Mouse (Mus musculus): ENCODE results near the gene Habp4.

The Habp4 gene

DNA sequence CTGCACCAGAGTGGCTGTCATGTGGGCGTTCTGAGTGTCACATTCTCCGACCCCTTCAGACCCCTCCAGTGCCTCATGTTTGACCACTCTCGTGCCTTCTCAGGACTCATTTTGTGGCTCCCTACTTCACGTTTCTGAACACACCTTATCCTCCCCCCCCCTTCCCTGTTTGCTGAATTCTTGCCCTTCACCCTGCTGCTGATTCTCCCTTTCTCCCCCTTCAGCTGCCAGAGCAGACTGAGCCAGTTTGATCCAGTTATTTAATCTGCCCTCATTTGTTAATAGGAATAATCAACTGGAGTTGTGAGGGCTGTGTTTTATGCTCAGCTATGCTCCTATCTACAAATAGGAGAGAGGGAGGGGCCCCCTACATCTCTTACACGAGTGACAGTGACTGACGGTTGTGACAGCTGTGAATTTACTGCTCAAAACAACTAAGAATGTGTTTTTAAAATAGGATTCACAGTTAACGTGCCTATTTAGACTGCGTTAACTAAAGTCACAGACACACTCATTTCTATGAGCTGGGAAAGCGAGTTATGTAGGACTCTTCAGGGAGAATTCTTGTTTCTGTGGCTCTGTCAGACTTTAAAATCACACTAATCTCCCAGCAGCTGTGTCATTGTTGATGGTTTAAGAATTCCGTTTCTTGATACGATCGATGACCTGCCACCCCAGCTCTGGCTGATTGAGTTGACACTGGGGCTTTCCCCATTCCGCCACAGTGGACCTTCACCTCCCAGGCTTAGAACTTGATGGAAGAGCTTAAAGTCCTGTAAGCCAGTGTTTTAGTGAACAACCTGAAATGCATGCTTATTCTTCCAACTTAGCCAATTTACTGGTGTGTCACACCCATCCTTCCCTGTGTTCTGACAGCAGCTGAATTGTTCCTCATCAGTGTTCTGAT, 17.4 kb downstream of the Habp4 start:
- DNase-seq = no peak

DNA sequence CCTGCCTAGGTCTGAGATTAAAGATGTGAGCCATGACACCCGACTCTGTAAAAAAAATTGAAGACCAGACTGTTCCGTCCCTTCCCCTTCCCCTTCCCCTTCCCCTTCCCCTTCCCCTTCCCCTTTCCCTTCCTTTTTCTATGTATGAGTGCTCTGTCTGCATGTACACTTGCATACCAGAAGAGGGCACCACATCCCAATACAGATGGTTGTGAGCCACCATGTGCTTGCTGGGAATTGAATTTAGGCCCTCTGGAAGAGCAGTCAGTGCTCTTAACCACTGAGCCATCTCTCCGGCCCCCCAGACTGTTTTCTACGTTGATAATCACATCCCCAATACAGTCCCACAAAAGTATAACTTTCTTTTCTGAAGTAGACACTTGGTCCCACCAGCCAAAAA, 18.7 kb downstream of the Habp4 start:
- no peak for DNase-seq

DNA sequence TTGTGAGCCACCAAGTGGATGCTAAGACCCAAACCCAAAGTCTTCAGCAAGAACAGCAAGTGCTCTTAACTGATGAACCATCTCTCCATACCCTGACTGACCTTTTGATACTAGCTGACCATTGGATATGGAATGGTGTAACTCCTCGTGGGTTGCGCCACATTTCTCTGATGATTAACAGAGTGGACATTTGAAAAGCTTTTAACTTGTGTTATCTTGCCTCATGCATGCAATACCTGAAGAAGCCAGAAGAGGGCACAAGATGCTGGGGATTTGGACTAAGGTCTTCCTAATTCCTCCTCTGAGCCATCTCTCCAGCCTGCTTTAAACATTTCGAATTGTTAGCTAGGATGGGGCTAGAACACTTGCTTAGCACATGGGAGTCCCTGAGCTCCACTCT, 19.3 kb downstream of the Habp4 start:
- DNase-seq = no peak

DNA sequence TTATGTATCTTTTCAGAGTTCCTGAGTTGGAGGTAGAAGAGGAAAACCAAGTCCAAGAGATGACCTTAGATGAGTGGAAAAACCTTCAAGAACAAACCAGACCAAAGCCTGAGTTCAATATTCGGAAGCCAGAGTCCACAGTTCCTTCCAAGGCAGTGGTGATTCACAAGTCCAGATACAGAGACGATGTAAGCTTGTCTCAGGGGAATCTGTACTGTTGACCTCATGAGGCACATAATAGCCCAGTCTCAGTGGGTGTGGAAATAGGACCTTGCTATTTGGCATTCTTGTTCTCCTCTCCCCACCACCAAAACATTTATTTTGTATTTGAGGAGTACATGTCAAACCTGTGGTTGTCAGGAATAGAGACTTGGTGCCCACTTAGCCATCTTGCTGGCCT, 20.5 kb downstream of the Habp4 start:
- DNase-seq = no peak

DNA sequence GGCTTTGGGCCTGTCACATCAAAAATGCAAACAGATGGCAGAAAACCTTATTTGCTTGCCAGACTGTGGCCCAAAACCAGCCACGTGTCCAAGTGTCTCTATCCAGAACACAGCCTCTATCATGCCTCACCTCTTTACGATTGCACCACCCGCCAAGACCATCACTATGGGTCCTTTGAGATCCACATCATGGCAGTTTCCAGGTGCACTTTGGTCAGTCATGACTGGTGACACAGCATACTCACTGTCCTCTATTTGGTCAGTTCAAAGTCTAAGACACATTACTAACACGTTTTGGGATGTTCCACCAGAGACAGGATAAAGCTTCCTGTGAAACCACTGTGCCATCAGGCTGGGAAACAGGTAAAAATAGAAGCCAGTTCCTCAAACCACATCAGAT, 22.0 kb downstream of the Habp4 start:
- no peak for DNase-seq

DNA sequence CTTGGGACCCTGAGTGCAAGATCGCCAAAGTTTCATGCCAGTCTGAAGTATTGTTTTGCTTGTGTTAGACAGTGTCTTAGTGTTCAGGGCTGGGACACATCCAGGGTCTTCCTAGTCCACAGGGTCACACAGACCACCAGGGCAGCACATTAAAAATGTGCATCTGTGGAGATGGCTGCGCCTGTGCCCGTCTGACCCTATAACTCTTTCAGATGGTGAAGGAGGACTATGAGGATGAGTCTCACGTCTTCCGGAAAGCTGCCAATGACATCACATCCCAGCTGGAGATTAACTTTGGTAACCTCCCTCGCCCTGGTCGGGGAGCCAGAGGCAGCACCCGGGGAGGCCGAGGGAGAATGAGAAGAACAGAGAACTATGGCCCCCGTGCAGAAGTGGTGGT, 22.7 kb downstream of the Habp4 start:
- no peak for DNase-seq

DNA sequence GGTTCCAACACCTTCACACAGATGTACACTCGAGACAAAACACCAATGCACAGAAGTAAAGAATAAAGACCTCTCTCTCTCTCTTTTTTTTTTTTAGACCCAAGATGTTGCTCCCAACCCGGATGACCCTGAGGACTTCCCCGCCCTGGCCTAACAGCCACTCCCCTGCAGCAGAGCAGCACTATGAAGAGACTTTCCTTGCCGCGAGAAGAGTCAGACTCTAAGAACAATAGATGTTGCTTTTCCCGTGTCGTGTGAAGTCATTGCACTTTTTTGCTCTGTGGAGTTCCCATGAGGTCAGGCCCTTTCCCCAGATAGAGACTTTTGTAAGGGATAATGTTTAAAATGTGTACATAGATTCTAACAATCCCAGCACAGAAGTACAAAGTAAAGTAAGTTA, 23.6 kb downstream of the Habp4 start:
- no peak for DNase-seq

DNA sequence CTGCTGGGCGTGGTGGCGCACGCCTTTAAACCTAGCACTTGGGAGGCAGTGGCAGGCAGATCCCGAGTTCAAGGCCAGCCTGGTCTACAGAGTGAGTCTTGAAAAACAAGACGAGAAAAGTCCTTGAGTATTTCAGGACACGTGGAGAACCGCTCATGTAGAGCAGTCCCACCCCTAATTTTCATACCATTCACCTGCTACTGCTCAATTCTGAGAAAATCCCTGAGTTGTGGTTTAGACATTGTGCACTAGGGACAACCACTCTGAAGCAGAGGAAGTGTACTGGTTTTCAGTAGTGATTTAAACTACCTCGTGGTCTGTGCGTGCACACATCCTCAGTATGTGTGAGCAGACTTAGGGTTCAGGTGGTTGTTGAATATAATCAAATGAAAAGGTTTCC, 24.0 kb downstream of the Habp4 start:
- DNase-seq = no peak

DNA sequence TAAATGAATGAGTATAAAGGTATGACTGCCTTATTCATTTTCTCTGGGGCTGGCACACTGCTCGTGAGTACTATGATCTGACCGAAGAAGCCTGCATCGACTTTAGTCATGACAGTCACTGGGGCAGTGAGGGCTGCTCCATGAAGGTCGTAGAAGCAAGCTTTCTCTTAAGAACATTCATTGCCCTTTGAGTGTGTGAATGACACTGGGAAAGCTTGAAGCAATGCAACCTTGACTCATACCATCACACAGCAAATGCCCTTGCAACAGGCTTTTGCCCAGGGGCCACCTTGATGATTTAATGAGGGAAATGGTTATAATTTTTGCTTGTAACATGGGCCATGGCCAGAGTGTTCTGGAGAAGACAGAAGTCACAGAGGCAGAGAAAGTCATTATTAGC, 24.9 kb downstream of the Habp4 start:
- no peak for DNase-seq

DNA sequence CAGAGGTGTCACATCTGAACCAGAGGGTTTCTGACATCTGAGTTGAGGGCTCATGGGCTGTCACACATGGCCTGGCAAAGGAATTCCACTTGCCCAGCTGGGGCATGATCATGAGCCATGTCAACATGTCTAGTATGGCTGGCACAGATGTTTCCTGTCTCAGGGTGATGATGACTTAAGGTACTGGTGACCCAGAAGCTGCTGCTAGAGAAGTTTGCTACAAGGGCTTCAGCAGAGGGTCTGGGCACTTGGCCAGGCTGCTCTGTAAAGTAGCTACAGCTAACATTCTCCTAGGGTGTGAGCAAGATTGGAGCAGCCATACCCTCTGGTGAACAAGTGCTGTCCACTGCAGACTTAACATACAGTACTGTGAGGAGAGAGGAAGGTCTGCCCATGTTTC, 25.4 kb downstream of the Habp4 start:
- no peak for DNase-seq

DNA sequence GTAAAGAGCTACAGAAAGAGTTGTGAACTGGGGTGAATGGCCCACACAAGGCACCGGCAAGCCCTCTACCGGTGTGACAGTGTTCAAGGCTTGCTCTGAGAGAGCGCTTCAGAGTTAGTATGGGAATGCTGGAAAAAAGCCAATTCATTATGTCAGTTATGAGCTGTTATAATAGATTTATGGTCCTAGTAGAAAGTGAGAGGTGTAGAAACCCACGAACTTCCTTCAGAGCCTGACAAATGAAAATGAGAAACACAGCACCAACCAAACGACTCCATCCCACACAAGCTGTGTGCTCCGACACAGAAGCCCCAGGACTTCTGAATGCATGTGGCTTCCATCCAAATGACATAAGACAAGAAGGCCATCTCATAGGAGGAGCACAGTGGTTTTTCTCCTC, 36.3 kb downstream of the Habp4 start:
- DNase-seq = no peak

DNA sequence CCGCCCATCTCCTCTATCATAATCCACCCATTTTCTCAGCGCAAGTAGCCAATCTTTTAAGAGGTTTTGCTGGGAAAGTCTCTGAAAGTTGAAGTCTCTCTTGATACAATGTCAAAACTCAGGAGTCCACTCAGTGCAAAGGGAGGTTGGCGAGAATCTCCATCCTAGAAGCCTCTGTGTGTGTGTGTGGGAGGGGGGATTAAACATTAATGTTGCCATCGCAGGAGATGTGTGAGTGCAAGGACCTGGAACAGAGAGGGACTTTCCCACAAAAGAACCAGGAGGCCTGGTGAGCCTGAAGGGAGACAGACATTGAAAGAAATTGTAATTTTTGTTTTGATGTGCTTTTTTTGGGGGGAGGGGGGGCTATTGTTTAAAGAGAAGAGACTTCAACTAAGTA, 36.7 kb downstream of the Habp4 start:
- DNase-seq = no peak

DNA sequence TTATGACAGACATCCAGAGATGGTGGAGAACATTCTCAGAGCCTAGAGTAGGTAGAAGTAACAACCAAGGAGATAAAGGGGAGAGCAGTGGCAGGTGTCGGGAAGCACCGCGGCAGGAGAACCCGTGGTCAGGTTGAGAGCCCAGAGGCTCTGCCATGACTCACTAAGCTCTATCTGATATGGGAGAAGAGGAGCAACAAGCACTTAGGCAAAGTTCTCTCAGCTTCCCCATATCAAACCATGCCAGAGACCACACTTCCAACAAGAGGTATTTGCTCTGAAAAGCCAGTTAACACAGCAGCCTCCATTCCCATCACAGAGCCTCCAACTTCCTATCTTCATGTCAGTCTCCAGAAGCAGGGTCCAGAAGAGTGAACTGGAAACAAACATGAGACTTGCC, 39.3 kb downstream of the Habp4 start:
- no peak for DNase-seq

DNA sequence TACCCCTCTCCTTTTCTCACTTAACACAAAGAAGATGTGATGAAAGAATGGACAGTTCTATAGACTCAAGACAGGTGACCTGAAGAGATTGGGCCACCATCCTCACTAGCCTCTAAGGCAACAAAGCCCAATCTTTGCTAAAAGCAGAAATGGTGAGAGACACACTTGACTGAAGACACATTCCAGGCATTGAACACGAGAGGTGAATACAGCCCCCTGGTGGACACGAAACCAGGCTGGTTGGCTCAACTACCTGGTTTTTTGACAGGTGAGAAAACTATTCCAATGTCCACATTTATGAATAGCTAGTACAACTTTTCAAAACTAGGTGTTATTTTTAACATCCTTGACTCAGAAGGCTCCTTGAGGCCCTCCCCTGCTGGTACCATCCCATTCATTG, 43.1 kb downstream of the Habp4 start:
- DNase-seq = no peak

DNA sequence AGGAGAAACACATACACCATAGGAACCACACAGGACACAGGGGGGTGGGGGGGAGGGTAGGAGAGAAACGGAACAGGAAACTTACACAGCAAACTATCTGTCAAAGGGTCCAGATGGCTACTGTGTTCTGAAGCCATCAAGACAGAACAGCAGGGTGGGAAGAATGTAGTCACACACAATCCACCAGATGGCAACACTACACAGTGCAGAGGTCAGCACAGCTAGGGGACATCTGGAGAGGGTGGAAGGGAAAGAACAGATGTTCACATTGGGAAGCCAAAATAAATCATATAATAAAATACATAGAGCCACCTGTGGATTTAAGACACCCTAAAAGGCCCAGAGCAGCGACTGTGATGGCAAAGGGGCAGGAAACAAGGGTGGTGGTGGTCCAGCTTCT, 43.6 kb downstream of the Habp4 start:
- DNase-seq = no peak

DNA sequence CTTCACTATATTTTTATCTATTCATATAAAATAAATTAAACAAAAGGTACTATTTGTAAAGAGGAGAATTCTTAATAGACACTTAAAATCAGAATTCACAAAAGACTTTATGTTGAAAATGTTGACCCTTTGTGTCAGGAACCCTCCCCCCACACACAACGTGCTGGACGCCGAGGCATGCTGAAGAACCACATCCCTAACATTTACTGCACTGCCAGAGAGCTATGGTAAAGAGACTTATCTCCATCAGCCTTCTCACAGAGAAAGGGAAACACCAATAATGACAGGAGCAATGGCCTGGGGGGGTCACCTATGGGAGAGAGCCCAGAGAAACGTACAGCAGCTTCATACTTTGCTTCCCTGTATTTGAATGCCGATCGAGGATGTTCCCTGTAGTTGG, 46.5 kb downstream of the Habp4 start:
- DNase-seq = no peak

DNA sequence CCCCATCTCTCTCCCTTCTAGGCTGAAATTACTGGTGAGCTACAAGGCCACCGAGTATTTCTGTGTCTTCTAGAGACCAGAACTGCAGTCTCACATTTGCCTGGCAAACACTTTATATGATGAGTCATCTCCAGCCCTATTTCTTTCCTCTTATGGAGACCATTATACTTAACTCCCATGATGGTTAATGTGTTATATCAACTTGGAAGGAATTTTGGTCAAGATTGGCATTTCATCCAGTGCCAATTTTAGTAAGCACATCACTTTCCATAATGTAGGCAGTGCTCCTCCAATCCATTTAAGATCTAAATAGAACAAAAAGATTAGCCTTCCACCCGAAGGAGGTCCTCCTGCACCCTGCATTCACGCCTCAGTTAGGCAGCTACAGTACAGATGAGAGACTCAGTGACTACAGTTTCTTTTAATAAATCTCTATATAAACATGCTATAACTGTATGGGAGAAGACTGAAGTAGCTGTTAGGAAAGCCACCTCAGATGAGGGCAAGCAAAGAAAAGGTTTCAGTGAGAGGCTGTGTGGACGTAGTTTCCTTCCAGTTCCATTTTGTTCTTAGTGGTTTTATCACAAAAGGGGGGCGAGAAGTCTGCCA, 50.5 kb downstream of the Habp4 start:
- no peak for DNase-seq

DNA sequence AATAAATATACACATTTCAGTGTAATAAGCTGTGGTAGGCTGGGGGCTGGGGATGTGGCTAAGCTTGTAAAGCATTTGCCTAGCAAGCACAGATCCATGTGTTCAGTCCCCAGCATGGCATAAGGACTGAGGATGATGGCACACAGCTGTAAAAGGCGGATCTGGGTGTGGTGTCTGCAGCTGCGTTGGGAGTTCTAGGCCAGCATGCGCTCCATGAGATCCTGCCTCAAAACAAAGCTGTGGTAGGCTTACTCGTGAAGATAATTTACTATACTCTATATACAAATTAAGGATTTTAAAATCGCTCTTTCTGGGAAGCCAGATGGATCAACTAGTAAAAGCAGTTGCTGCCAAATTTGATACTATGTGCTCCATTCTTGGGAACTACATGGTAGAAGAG, 53.3 kb downstream of the Habp4 start:
- DNase-seq = no peak

DNA sequence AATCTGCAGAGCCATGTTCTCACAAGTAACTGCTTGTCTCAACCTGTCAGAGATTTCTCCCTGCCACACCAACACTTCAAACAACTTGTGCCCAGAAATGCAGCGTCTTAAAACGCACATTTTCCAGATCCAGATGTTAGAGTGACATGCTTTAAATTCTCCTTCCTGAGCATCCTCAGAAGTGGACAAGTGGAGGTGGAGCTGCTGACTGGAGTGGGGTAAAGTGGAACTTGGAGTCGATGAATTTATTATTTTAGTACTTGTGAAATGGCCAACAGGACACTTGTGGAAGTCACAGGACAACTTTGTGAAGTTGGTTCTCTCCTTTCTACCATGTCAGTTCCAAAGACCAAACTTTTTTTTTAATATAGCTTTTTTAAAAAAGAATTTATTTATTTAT, 64.1 kb downstream of the Habp4 start:
- DNase-seq = no peak

DNA sequence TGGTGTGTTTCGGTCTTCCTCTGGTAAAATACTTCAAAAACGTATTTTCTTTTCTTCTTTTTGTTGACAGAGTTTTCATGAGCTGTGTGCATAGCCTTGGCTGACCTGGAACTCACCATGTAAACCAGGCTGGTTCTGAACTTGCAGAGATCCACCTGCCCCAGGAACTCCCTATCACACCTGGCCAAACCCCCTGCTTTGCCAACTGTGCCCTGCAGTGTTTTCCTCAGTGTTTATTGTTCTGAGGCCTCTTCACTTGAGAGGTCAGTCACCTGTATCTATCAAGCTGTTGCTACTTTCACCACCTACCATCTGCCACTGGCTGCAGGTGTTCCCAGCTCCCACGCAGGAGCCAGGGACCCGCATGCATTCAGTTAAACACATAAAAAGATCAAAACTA, 65.1 kb downstream of the Habp4 start:
- DNase-seq = no peak

DNA sequence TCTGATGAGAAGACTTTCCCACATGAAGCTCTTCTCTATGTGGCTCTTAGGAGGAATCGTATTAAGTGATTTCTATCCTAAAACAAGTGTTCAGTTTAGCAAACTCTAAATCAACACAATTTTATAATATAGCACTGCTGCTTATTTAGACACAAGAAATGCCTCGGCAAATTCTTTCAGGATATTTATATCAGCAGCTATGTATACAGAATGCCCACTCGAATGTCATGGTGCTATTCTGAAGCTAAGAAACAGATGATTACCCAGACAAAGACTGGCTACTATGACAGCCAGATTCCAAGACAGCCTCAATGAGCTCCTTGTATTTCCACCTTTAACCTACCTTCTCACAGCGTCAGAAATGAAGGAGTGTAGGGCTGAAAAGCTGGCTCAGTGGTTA, 71.5 kb downstream of the Habp4 start:
- no peak for DNase-seq

DNA sequence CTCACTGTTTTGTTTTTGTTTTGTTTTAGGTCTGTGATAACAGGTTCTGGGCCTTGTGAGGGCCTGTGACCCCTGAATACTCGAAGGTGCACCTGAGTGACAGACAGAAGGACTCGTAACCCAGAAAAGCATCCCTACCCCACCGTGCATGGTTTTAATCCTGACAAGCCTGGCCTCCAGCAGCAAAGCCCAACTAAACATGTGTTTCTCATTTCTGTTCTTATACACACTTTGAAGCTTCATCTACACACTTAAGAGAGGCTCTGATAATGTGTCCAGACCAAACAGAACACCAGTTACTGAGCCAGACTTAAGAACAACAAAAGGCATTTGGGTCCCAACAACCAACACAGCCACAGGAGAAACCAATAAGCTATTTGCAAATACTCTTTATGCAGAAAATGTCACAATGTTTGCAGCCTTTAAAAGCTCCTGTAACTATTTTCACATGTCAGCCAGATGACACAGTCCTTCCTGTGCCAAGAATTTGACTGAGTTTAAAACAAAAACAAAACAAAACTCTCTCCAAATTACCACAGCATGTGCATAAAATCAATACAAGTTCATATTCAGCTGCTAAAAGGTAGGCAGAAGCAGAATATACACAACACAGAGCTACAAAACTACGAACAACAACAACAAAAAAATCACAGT, 73.6 kb downstream of the Habp4 start:
- DNase-seq = no peak

DNA sequence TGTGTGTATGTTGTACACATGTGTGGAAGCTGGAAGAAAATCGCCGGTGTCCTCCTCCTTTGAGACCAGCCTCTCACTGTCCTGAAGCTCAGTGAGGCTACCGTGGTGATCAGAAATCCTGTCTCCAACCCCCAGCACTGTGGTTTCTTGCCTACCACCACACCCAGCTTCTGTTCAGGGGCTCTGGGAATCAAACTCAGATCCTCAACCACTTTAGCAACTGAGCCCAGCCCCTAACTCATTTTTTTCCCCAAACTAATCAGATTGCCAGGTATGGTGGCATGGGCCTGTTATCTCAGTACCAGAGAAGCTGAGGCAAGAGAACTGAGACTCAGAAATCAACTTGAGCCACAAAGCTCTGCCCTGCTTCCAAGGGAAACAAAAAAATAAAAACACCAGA, 74.2 kb downstream of the Habp4 start:
- no peak for DNase-seq

All from cerebellum, adult 11-12 months (tissue).